Mouse (Mus musculus): ENCODE results near the gene P2rx7.

GRCm38 (mm10) chr5:122726068-122726467, 82.4 kb downstream of the P2rx7 start:
- no peak for TF ChIP-seq POLR2A (IDR thresholded peaks at IDR 0.05; ENCODE audit: insufficient read depth, low read depth, low read length)
- TF ChIP-seq CTCF (IDR thresholded peaks at IDR 0.05; ENCODE audit: insufficient read depth, low read depth, low read length): no peak

Data from olfactory bulb, adult 2 months (tissue).